Mouse (Mus musculus): ENCODE measurements around the gene Thumpd3.

DNA sequence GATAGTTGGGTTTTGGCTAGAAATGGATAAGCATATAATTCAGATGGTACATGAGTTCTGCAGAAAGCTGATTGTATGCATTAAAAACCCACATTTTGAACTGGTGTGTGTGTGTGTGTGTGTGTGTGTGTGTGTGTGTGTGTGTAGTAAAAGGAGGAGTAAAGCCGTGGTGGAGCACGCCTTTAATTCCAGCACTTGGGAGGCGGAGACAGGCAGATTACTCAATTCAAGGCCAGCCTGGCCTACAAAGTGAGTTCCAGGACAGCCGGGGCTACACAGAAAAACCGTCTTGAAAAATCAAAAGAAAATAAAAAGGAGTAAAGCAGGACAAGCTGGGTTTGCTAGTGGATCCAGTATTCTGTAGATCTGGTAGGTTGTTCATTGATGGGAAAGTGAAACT lies 51.6 kb downstream of the Thumpd3 start:
- TF ChIP-seq GATA1 (IDR thresholded peaks at IDR 0.05; ENCODE audit: low read depth, low read length) (no peak), MEF2A (IDR thresholded peaks at IDR 0.05; ENCODE audit: extremely low read depth, insufficient replicate concordance, low read depth, low read length, poor library complexity, severe bottlenecking) (no peak), POLR2AphosphoS5 (IDR thresholded peaks at IDR 0.05; ENCODE audit: borderline replicate concordance, low read depth, low read length) (no peak), POLR2A (IDR thresholded peaks at IDR 0.05; ENCODE audit: control insufficient read depth in 1 of 2, insufficient read depth in 1 of 2, low read depth in 1 of 2, low read length in 2 of 2, poor library complexity in 1 of 2) (peak in 1 of 2 experiments; percentile 20; a peak in 1 of 4 replicates), CHD2 (IDR thresholded peaks at IDR 0.05; ENCODE audit: low read length) (no peak), EP300 (IDR thresholded peaks at IDR 0.05; ENCODE audit: low read depth in 1 of 2, low read length in 2 of 2) (no peak), HCFC1 (IDR thresholded peaks at IDR 0.05; ENCODE audit: low read depth, low read length) (no peak), CTCF (IDR thresholded peaks at IDR 0.05 in 2 of 3, conservative IDR thresholded peaks at IDR 0.05 in 1 of 3; ENCODE audit: control insufficient read depth in 1 of 3, insufficient read depth in 1 of 3, low read depth in 2 of 3, low read length in 3 of 3, poor library complexity in 1 of 3, severe bottlenecking in 1 of 3) (no peak), MYB (IDR thresholded peaks at IDR 0.05; ENCODE audit: low read depth, low read length) (no peak)
